Mouse (Mus musculus): ENCODE measurements around the gene Chl1. TPM values are rescaled to one million over a fixed set of nuclear protein-coding genes. Genes with fewer than 3 reads are reported as not detected.

Gene Chl1
- polyA plus RNA-seq, 2 experiments = 2.0 to 4.9 TPM

DNA sequence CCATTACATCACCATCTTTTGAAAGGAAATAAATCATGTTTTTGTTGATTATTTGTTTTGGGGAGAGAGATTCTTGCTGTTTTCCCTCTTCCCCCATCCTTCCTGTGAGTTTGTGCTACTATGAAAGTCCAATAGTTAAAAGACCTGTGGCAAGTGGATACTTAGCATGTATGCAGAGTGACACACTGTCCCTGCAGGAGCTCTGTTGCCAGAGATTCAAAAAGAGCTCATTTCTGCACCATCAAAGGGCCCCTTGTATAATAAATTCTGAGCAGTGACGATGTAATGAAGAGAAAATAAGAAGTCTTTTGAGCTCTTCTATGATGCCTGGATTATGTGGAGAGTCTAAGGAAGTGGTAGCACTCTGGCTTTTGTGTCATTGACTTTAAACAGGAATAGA, 33.4 kb downstream of the Chl1 start:
- TF ChIP-seq POLR2A (IDR thresholded peaks at IDR 0.05; ENCODE audit: borderline replicate concordance, extremely low read depth, insufficient read depth, insufficient read length) = no peak
- Histone ChIP-seq H3K9me3 (ENCODE audit: control insufficient read depth, low read length) (no peaks in the 10 kb centered on the region), H3K4me2 (replicated peaks; ENCODE audit: low read depth, low read length, severe bottlenecking) (no peak overlapping the region), H3K36me3 (ENCODE audit: control insufficient read depth, insufficient read depth, low read length) (no peaks in the 10 kb centered on the region), H3K27me3 (ENCODE audit: control insufficient read depth, insufficient read depth, low read length) (no peaks in the 10 kb centered on the region), H3K4me3 (replicated peaks; ENCODE audit: low read length) (no peak overlapping the region), H3K27ac (replicated peaks; ENCODE audit: low read depth, low read length) (no peak overlapping the region), H3K4me1 (ENCODE audit: control insufficient read depth, insufficient read depth, low read length) (no peaks in the 10 kb centered on the region), H3K9ac (ENCODE audit: low read depth, low read length, severe bottlenecking) (no peak overlapping the region)
- 26% methylated on average over 1 of the region's 1 CpGs for WGBS
- no peak for DNase-seq (ENCODE audit: low spot score)
- ATAC-seq (ENCODE audit: low FRiP score, low read depth) = no peak

DNA sequence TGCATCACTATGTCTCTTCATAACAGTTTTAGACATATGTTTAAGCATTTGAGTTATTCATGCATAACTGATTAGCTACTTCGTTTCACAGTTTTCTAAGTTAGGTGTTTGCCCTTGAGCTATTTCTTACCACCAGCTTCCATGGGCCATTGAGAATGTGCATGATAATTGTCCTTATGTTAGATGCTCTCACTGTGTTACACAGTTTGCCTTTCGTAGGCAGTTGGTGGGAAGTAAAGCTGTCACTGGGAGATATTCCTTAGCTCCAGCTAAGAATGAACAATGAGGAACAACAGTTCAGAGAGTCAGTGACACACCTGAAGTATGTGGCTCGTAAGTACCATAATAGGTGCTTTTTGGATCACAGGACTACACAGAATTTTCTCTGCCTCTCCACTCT, 35.9 kb downstream of the Chl1 start:
- Histone ChIP-seq H3K4me3 (replicated peaks; ENCODE audit: low read length) (no peak overlapping the region), H3K27me3 (ENCODE audit: control insufficient read depth, insufficient read depth, low read length) (no peaks in the 10 kb centered on the region), H3K4me2 (replicated peaks; ENCODE audit: low read depth, low read length, severe bottlenecking) (no peak overlapping the region), H3K36me3 (ENCODE audit: control insufficient read depth, insufficient read depth, low read length) (no peaks in the 10 kb centered on the region), H3K27ac (replicated peaks; ENCODE audit: low read depth, low read length) (no peak overlapping the region), H3K4me1 (ENCODE audit: control insufficient read depth, insufficient read depth, low read length) (no peaks in the 10 kb centered on the region), H3K9ac (ENCODE audit: low read depth, low read length, severe bottlenecking) (no peak overlapping the region), H3K9me3 (ENCODE audit: control insufficient read depth, low read length) (no peaks in the 10 kb centered on the region)
- ATAC-seq (ENCODE audit: low FRiP score, low read depth) = no peak
- 63% methylated on average over 3 of the region's 3 CpGs for WGBS
- DNase-seq (ENCODE audit: low spot score) = no peak
- TF ChIP-seq POLR2A (IDR thresholded peaks at IDR 0.05; ENCODE audit: borderline replicate concordance, extremely low read depth, insufficient read depth, insufficient read length) = no peak

DNA sequence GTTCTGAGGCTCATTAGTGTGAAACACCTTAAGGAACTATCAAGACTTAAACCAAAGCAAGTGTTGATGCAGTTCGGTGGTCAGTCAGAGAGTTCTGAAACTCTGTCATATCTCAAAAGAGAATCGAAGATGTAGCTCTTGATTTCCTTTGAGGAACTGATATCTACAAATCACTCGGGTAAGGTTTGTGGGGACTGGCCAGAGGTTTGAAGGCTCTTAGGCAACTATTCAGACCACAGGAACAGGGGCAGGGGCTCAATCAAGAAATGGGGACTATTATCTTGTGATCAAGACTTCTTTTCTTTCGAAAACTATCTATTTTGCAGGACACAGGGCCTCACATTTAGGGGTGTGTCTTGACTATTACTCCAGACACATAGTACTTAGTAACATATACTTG, 39.5 kb downstream of the Chl1 start:
- Histone ChIP-seq H3K36me3 (ENCODE audit: control insufficient read depth, insufficient read depth, low read length) (no peaks in the 10 kb centered on the region), H3K4me1 (ENCODE audit: control insufficient read depth, insufficient read depth, low read length) (no peaks in the 10 kb centered on the region), H3K4me3 (replicated peaks; ENCODE audit: low read length) (no peak overlapping the region), H3K27me3 (ENCODE audit: control insufficient read depth, insufficient read depth, low read length) (no peaks in the 10 kb centered on the region), H3K4me2 (replicated peaks; ENCODE audit: low read depth, low read length, severe bottlenecking) (no peak overlapping the region), H3K9me3 (ENCODE audit: control insufficient read depth, low read length) (no peaks in the 10 kb centered on the region), H3K9ac (ENCODE audit: low read depth, low read length, severe bottlenecking) (no peak overlapping the region), H3K27ac (replicated peaks; ENCODE audit: low read depth, low read length) (no peak overlapping the region)
- no peak for DNase-seq (ENCODE audit: low spot score)
- no peak for ATAC-seq (ENCODE audit: low FRiP score, low read depth)
- TF ChIP-seq POLR2A (IDR thresholded peaks at IDR 0.05; ENCODE audit: borderline replicate concordance, extremely low read depth, insufficient read depth, insufficient read length) = no peak
- WGBS = 84% methylated on average over 4 of the region's 4 CpGs

DNA sequence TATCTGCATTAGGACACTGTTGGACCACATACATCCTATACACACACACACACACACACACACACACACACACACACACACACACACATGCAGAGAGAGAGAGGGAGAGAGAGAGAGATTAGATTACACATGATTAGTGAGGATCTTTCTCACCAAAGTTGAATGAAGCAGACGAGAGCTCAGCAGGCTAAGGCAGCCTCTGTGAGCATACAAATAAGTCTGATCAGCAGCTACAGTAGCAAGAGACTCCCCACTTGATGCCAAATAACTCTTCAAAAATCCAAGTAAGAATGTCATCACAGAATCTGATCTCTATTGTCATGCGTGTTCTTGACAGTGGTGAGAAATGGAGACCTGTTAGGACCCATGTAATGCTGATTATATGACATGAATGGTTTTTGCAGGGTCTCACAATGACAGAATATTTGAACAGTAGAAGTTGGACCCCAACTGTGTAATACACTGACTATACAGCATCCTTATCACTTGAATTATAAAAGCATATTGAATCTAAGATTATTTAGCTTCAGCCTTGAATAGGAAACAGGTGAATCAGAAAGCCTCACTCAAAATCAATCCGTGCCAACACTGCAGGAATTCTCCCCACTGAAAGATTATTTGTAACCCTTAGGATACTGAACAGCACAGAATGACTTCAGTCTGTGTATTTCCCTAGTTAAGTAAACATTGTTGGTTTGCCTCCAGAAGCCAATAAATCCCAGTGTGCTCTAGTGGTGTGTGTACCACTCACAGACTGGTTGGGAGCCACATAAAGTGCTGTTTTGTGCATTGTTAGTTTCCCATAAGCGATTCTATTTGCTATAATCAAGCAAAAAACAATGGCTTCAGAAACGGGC, 47.9 kb downstream of the Chl1 start:
- DNase-seq (ENCODE audit: low spot score) = no peak
- ATAC-seq (ENCODE audit: low FRiP score, low read depth) = no peak
- Histone ChIP-seq H3K36me3 (ENCODE audit: control insufficient read depth, insufficient read depth, low read length) (no peaks in the 10 kb centered on the region), H3K4me2 (replicated peaks; ENCODE audit: low read depth, low read length, severe bottlenecking) (no peak overlapping the region), H3K9me3 (ENCODE audit: control insufficient read depth, low read length) (no peaks in the 10 kb centered on the region), H3K27ac (replicated peaks; ENCODE audit: low read depth, low read length) (no peak overlapping the region), H3K4me1 (ENCODE audit: control insufficient read depth, insufficient read depth, low read length) (no peaks in the 10 kb centered on the region), H3K27me3 (ENCODE audit: control insufficient read depth, insufficient read depth, low read length) (no peaks in the 10 kb centered on the region), H3K9ac (ENCODE audit: low read depth, low read length, severe bottlenecking) (no peak overlapping the region), H3K4me3 (replicated peaks; ENCODE audit: low read length) (no peak overlapping the region)
- 57% methylated on average over 5 of the region's 5 CpGs for WGBS
- TF ChIP-seq POLR2A (IDR thresholded peaks at IDR 0.05; ENCODE audit: borderline replicate concordance, extremely low read depth, insufficient read depth, insufficient read length) = no peak

DNA sequence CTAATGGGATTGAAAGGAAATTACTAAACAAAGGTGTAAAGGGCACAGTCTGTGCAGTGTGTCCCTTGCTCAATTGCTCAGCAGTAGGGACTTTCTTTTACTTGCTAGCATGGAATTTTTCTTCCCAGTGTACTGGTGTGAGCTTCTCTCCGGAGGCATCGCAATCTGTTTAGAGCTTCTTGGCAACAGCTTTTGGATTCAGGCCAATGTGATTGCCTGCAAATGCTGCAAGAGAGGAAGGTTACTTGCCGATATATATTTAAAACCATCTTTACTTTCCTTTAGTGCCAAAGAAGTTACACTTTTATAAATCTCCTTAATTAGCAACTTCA, 48.5 kb downstream of the Chl1 start:
- H3K9ac ChIP-seq (ENCODE audit: low read depth, low read length, severe bottlenecking) = no peak overlapping the region
- no peaks in the 10 kb centered on the region for H3K9me3 ChIP-seq (ENCODE audit: control insufficient read depth, low read length)
- no peak overlapping the region for H3K4me3 ChIP-seq (replicated peaks; ENCODE audit: low read length)
- WGBS = 35% methylated on average over 3 of the region's 3 CpGs
- no peak overlapping the region for H3K27ac ChIP-seq (replicated peaks; ENCODE audit: low read depth, low read length)
- H3K4me1 ChIP-seq (ENCODE audit: control insufficient read depth, insufficient read depth, low read length) = no peaks in the 10 kb centered on the region
- no peaks in the 10 kb centered on the region for H3K36me3 ChIP-seq (ENCODE audit: control insufficient read depth, insufficient read depth, low read length)
- DNase-seq (ENCODE audit: low spot score) (peak; percentile 40), ATAC-seq (ENCODE audit: low FRiP score, low read depth) (no peak)
- no peaks in the 10 kb centered on the region for H3K27me3 ChIP-seq (ENCODE audit: control insufficient read depth, insufficient read depth, low read length)
- no peak overlapping the region for H3K4me2 ChIP-seq (replicated peaks; ENCODE audit: low read depth, low read length, severe bottlenecking)
- TF ChIP-seq POLR2A (IDR thresholded peaks at IDR 0.05; ENCODE audit: borderline replicate concordance, extremely low read depth, insufficient read depth, insufficient read length) = no peak

Measured in limb, embryonic 14.5 days (tissue).